Mouse (Mus musculus): ENCODE data around the gene Ccnb1ip1.
"Not testable (repeated sequence)": the region's sequence is repeated elsewhere in the genome, so short reads cannot be mapped to it uniquely, and the experiment has no call there.

Gene Ccnb1ip1

DNA sequence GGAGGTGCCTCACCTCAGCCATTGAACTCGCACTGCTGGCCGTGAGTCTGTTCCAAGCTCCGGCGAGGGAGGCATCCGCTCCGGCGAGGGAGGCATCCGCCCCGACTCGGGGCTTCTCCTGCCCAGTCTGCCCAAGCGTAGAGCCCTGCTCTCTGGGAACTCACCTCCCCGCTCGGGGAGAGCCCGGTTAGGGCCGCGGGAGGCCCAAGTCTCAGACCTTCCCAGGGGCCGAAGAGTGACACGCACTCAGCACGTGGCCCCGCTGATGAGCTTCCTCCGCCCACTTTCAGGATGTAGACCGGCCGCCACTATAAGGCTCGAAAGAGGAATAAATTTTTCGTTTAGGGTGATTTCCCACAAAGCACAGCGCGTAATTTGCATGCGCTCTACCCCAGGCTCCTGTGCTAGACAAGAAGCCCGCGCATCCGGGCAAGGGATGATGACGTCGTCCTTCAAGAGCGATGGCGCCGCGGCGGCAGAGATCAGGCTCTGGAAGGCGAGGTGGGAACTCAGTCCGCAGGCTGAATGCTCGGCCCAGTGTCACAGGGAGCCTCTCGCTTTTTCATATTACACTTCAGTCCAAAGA lies at the start of gene Ccnb1ip1, which contains the start of gene Parp2:
Gene Ccnb1ip1, minus strand, starts transcription at position 246 of the 586 bp plus-strand sequence.
Gene Parp2, plus strand, starts transcription at position 355 of the 586 bp plus-strand sequence.
- peak; percentile 98 for DNase-seq

- DNase-seq, result no peak
These were observed 48.3 kb upstream of the Ccnb1ip1 start for GRCm38 (mm10) chr14:50855788-50856187.

DNA sequence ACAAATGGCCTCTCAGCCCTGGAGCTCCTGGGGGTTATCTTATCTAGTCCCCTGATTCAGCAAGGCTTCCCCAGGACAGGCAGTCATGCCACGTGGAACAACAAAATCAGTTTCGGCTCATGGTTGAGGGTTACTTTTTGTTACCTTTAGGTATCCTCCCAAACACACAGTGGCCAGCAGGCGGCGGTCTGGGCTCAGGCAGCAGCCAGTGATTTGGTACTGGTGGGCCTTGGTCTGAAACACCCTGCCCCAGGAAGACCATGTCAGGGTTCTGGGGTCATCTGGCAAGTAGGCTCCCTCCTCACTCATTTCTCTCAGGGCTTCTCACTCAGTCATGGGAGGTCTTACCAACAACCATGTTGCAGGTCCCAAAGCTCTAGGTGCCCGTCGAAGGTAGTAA lies 29.7 kb upstream of the Ccnb1ip1 start:
- peak; percentile 17 for DNase-seq

DNA sequence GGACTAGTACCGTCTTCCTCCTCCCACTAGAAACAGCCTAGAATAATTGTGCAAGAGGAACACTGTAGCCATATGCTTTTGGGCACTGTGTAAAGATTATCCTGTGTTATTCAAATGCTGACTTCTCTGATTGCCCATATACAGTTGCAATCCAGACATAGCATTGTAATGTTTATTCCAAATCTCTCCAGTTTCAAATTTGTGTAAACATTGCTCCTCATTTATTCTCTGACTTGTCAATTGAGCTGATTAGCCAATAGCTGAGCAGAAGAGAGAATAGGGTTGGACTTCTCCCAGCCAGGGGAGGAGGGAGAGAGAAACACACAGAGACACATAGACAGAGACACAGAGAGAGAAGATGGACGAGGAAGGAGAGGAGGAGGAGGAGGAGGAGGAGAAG lies 26.9 kb upstream of the Ccnb1ip1 start:
- DNase-seq, result no peak

DNA sequence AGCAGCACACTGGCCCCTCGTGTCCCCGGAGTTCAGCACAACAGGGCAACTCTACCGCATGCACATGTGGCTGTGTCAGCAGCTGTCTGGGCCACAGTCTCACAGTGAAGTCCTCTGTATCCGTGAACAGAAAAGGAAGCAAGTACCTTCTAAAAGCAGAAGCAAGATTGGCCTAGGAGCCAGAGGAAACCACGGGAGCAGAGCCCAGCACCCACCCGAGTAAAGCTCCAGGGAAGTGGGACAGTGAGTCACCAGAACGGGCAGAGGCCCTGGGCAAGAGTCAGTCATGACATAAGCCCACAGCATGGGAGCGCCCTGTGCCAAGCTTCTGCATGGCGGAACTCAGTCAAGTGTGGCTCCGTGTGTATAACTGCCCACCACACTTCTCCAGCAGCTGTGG lies 26.4 kb upstream of the Ccnb1ip1 start:
- no peak for DNase-seq

- no peak for DNase-seq
These were observed 22.3 kb upstream of the Ccnb1ip1 start for GRCm38 (mm10) chr14:50829878-50830277.

GRCm38 (mm10) chr14:50826579-50826978 lies 19.0 kb upstream of the Ccnb1ip1 start:
- DNase-seq, result no peak

DNA sequence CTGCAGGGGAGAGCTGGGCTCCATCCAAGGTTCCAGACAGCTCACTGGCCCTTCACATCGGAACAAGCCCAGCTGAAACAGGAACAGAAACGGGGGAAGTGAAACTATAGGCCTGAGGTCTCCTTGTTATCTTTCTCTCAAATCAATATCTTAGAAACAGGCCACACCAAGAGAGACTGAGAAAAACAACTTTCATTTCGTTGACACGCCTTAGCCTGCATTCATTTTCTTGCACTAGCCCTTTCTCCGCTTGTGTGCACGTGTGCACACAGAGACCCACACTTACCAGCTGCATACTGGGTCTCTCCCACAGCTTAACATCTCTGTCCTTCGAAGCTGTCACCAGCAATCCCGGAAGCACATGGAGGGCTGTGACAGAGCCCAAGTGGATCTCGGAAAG lies 16.7 kb upstream of the Ccnb1ip1 start:
- no peak for DNase-seq

- DNase-seq, result no peak
These were observed 15.7 kb upstream of the Ccnb1ip1 start for GRCm38 (mm10) chr14:50823240-50823639.

DNA sequence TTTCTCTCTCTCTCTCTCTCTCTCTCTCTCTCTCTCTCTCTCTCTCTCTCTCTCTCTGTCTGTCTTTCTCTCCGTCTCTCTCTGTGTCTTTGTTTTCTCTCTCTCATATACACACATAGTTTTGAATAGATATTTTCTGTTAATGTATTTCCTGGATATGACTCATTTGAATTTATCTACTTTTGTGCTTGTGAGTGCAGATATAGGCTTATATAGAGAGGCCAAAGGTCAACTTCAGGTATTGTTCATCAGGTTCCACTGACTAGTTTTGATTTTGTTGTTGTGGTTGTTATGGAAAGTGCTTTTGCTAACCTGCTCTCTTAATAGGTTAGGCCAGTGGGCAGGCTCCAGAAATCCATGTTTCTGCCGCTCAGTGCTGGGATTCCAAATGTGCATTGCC lies 5.5 kb upstream of the Ccnb1ip1 start:
- no peak for DNase-seq

- not testable (repeated sequence) for DNase-seq
These were observed 1.1 kb downstream of the Ccnb1ip1 start for GRCm38 (mm10) chr14:50806469-50806868.

DNA sequence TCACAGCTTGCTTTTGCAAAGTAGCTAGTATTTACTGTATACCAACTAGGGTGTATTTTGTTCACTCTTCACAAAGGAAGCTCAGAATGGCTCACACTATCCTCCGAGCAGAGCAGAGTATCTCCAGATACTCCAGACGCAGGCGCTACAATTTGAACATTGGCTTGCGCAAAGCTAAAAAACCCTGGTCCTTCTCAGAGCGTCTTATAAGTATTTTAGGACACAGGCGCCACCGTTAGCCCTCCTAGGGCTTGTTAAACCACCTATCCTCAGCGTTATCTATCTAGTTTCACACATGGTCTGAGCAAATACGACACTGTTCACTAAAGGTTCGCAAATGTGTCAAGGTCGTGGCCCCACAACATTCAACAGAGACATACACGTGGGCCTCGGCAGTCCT lies 2.8 kb downstream of the Ccnb1ip1 start:
- no peak for DNase-seq

DNA sequence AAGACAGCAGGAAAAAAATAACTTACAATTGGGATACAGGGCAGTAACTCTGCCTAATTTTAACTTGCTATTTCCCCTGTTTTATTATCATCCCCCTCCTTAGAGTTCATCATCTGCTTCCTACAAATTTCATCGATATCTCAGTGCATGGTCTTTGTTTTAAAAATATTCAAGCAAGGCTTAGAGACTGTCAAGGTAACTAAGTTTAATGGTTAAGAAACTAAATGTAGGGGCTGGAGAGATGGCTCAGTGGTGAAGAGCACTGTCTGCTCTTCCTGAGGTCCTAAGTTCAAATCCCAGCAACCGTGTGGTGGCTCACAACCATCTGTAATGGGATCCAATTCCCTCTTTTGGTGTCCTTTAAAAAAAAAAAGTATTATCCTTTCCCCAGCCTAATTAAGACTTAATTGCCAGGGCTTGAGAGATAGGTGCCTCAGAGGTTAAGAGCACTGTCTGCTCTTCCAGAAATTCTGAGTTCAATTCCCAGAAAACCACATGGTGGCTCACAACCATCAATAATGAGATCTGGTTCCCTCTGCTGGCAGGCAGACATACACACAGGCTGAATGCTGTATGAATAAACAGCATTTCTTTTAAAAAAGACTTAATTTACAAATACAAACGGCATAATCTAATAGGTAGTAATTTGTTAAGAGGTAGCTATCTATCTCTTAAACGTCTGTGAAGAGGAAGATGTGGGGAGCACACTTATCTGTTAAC lies 4.5 kb downstream of the Ccnb1ip1 start:
- DNase-seq, result peak; percentile 17

GRCm38 (mm10) chr14:50802441-50802840 lies 5.1 kb downstream of the Ccnb1ip1 start:
- DNase-seq, result no peak

DNA sequence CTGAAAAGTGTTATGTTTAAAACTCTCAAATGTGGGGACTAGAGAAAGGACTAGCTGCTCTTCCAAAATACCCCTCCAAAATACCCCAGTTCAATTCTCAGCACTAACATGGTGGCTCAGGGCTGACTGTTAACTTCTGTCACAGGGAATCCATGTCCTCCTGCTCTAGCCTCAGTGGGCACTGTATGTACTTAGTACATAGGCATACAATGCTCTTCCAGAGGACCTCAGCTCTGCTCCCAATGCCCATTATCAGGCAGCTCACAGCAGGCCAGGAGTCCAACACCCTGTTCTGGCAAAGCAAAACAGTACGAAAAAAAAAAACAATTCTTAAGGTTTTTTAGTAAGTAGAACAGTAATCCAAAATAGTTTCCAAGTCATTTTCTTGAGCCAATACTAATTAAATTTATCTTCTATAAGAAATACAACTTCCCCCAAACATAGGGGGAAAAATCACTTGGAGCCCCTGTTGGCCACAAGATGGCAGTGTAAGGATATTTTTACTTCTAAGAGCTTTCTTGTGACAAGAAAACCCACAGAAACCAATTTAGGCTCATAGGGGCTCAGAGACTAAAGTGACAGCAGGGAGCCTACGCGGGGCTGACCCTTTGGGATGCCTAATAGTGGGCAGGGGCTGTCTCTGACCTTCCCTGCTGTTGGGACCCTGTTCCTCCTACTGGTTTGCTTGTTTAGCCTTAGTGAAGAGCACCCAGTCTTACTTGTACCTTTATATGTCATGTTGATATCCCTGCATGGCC lies 7.9 kb downstream of the Ccnb1ip1 start:
- DNase-seq, result peak; percentile 39

GRCm38 (mm10) chr14:50798512-50798911 lies 9.0 kb downstream of the Ccnb1ip1 start:
- DNase-seq, result no peak

DNA sequence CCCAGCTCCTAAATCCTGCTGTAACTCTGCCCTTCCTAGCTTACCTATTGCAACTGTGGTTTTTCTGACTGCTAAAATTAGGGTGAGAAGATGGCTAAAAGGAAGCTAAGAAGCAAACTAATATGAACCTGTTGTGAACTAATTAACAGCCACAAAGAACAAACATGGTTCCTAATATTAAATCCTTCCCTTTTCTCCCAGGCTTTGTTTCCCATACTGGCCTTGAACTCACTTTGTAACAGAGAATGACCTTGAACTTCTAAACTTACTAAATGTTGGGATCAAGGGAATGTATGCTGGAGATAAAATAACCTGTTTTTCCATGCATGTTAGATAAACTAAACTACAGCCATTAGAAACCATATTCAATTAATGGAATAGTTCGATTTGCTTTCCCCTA lies 11.1 kb downstream of the Ccnb1ip1 start:
- DNase-seq, result no peak

- DNase-seq, result no peak
These were observed 11.6 kb downstream of the Ccnb1ip1 start for GRCm38 (mm10) chr14:50795965-50796364.

DNA sequence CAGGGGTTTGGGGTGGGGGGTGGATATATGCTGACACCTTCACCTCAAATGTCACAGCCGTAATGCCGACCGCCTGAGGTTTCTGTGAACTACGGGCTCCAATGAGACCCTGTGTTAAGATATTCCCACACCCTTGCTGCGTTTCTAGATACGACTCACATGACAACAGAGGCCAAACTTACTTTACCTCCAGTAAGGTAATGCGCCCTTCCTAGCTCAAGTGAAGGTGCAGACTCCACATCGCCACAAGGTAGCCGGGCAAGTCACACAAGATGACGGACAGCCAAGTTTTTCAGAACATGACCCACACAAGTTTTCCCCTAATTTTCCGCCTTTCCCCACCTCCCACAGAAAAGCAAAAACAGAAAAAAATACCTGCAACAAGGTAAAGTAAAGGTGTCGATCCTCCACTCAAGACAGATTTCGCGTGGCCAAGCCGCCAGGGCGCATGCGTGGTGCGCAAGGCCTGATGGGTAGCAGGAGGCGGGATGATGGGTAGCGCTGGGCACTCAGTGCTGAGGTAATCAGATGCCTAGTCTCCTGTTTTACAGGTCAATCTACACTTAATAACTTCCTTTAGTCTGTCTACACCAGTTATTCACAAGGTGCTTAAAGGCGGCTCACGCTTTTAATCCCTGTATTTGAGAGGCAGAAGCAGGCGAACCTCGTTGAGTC lies 12.1 kb downstream of the Ccnb1ip1 start:
- DNase-seq, result no peak

DNA sequence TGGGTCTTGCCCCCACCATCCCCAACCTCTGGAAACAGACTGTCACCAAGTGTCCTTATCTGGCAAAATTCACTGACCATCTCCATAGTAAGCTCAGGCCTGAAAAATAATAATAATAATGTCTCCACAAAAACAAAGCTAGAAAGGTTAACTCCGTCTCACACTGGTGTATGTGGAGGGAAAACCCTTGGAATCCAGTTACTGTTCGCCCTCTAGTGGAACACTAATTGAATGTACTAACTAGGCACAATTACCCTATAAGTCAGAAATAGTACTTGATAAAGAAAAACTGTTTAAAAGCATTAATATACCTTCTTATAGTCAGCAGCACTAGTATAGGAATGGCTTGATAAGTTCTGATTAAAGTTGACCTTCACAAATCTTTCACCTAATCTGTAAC lies 19.4 kb downstream of the Ccnb1ip1 start:
- DNase-seq, result no peak

DNA sequence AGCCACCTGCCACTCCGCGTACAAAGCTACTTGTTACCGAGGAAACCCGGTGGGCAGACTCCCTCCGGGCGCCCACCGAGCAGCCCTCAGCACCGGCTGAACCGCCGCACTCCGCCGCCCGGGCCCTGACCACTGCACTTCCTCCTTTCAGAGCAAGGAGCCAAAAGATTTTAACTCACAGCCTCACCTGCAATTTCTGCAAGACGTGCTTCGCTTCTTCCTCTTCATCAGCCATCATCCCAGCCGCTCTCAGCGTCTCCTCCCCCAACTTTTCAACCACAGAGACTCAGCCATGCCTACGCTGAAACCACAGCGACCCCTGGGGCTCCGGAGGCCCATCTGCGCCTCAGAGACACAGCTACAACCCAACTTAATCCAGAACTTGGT lies 22.3 kb downstream of the Ccnb1ip1 start, which contains the start of gene Ttc5:
Gene Ttc5, minus strand, starts transcription at position 269 of the 387 bp plus-strand sequence.
- peak; percentile 92 for DNase-seq

DNA sequence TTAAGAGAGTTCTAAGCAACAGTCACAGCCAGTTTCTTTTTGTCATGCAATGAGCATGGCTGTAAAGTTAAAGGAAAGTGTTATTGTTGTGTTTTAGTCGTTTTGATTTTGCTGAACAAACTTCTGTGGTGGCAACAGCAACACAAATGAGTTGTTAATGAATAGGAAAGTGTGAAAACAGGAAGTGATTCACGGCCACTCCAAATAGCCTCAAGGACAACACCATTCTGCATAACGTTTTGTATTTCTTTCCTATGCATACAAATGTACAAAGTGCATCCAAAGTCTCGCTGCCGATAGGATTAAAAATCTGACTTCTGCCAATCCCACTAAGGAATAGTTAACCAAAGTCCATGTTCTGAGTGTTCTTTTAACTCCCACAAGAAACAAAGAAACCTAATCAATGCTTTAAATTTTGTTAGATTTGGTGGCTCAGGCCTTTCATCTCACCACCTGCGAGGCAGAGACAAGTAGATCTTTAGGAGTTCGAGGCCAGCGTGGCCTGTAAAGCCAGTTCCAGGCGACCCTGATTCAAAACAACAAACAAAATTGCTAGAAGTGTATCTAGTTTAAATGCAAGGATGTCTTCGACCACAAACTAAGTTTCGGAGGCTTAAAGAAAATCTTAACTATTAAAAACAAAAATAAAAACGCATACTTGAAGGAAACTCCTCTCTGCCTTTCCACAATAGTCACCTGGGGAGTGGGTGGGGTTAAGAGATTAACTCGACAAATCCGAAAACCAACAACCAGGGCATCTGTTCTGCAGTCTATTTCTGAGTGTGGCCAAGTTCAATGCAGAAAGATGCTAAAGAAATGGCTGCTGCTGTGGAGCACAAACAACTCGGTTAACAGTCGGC lies 22.9 kb downstream of the Ccnb1ip1 start:
- DNase-seq, result no peak
